Mouse (Mus musculus) cortical plate, adult 2 months (tissue): ENCODE data around the gene Ubiad1.

Experiments used
- CTCF ChIP-seq: fragments of 200-500 bp; IDR thresholded peaks from 2 replicates; pipeline ENCODE4 v1.5.1; 2011; ENCODE audit warnings: mild to moderate bottlenecking, control low read depth, low read length; ENCODE audit not compliant: insufficient read depth; ENCODE audit errors: extremely low read depth
- POLR2A ChIP-seq: fragments of 200-500 bp; IDR thresholded peaks from 2 replicates; pipeline ENCODE4 v1.6.1; 2011; ENCODE audit warnings: mild to moderate bottlenecking, low read length, control low read depth; ENCODE audit not compliant: insufficient read depth; ENCODE audit errors: extremely low read depth

DNA sequence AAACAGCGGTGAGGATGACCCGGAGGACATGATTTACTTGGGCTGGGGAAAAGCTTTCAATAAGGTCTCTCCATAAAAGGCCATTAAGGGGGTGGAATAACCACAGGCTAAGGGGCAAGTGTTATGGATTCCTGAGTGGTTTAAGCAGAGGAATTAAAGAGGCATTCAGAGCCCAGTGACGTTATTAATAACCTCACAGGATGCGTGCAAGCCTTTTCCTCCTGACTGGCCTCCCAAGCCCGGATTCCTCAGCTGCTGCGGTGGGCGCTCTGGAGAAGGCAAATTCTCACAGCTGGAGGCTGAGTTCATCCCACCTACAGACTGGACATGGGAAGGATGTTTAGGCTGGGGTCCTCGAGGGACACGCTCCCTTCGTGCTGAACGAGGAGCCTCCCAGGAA, 39.8 kb downstream of the Ubiad1 start:
- no peak for TF ChIP-seq CTCF
- TF ChIP-seq POLR2A: no peak
